Mouse (Mus musculus): Measurements from ENCODE around the gene Alad.

Gene Alad

DNA sequence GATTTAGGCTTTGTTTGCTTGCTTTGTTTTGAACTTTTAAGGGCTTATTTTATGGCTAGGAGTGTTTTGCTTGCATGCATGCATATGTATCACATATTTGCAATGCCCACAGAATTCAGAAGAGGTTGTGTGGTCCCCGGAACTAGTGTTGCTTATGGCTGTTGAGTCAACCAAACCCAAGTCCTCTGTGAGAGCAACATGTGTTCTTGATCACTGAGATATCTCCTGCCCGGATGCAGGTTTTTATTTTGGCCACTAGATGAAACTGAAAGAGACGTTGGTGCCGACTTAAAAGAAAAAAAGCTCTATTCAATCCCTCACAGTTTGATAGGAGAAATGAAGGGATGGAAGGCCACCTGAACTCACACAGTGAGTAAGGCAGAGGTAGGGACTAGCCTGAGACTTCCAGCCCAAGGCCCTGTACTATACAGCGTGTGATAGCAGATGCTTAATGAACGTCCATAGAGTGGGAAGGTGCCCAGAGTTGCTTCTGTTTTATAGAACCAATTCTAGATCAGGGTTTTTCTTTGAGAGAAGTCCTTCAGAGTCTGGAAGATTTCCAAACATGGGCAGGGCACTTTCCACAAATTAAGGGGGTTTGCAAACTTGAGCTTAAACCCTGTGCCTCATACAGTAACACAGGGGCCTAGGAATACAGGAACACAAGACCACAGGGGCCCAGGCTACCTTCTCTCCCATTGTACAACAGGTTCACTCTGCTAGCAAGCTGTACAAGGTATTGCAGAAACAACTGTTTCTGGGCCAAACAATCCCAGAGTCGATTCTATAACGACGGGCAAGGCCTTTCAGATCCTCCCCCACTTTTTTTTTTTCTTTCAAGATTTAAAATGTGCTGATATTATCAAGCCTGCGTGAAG lies 1.9 kb downstream of the Alad start:
- DNase-seq (ENCODE audit: low spot score in 2 of 2), result peak in 1 of 2 experiments; percentile 31

DNA sequence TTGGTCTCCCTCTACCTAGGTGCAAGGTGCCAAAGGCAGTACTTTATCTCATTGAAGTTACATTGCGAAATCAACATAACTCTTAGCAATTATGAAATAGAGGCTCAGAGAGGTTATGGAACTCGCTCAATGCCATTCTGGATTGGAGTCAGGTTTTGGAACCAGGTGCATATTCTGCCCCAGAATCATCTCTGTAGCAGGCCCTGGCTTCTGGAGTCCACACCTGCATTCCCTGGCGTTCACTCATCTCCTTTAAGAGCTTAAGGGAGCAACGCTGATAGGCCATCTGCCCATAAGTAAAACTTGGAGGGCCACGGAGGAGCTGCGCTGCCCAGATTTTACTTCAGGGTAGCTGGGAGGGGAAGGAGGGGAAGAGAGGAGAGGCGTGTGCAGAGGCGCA lies 2.7 kb downstream of the Alad start:
- DNase-seq (ENCODE audit: low spot score in 2 of 2), result no peak

DNA sequence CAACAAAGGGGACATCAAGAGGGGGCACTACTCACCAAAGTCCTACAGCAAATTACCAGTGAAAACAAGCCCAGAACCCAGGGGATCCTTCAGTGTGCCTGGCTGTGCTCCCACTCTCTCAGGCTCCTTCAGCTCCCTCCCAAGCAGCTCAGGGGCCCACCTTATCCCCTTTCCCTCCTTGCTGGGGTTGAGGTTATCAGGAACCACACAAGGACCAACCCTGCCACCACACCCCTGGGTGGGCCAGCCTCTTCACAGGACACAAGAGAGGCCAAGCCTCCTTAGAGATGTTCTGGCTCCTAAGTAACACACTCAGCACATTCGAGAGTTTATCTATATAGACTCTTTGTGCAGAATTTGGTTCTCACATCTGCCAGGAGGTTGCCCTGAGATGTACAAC lies 3.1 kb downstream of the Alad start:
- no peak for DNase-seq (ENCODE audit: low spot score in 2 of 2)

DNA sequence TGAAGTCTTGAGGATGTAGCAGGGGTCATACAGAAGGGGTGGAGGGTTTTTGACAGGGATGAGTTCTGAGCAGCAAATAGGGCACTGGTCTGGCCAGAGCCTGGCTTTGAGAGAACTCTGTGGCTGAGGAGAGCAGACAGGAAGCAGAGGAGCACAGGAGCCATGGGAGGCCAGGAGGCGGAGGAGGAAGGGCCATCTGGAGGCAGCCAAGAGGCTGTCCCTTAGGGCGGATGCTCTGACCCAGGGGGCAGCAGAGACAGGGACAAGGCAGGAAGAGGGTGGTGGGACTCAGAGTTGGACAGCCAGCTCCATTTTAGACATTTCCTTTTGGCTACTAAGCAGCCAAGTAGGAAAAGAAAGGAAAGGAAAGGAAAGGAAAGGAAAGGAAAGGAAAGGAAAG lies 3.6 kb downstream of the Alad start:
- DNase-seq (ENCODE audit: low spot score in 2 of 2), result no peak

DNA sequence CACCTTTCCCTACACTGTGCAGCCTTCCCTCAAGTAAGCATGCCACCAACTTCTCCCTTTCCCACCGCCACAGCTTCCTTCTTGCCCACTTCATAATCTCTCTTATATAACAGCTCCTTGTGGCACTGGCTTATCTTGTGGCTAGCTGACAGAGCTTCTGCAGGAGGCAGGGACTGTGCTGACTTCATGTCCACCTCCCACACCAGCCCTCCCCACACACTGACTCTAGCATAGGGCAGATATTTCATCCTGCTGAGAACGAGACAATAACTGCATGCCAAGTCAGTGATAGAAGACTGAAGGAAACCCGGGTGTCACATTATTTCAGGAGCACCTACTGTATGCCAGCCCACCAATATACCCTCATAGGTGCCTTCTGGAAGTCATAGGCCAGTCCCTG lies 4.2 kb downstream of the Alad start:
- no peak for DNase-seq (ENCODE audit: low spot score in 2 of 2)

DNA sequence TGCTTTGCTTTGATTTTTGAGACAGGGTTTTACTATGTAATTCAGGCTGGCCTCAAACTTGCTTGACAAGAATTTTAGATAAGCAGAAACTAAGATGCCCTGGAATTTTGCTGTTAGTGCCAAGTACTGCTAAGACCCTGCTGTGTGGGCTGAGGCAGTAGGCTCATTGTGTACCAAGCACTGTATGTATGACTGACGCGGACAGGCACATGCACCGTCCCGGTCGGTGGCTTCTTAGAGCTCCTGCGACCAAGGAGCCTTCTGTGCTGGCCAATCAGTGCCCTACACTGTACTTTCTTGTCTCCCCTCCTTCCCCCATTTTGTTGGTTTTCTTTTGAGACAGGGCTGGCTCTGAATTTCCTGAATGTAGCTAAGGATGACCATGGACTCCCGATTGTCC lies 4.7 kb downstream of the Alad start:
- DNase-seq (ENCODE audit: low spot score in 2 of 2), result no peak

DNA sequence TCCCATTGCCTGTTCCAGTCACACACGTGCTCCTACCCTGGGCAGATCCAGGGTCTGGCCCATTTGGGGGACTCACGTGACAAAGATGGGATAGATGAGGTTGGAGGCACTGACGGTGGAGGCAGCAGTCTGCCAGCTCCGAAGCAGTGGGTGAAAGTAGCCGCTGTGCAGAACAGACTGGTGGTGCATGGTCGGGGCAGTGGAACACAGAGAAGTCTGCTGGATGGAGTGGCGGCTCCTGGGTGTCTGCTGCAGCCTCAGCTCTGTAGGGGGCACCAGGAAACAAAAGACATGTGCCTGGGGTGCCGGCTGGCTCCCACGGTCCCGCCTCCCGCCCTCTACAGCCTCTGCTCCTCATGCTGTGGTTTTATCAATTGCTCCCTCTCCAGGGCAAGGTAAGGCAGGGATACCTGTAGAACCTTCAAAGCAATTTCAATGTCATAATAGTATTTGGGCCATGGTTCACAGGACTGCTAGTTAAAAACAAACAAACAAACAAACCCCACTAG lies 5.7 kb downstream of the Alad start:
- DNase-seq (ENCODE audit: low spot score in 2 of 2), result no peak

DNA sequence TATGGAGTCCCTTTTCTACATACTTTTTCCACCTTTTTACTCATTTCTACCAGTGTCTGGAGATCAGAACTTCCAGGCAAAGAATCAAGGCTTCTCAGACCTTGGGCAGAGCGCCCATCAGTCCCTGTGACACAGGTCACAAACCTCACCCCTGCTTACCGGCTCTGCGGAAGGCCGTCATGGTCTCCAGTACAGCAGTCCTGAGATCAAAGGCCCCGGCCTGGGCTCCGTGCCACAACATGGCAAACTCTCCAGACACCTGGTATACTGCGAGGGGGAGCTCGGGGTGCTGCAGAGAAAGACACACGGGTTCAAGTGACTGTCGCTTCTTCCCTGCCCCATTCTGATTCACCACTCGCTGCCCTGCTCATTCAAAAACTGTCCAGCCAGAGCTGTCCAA lies 9.8 kb downstream of the Alad start:
- no peak for DNase-seq (ENCODE audit: low spot score in 2 of 2)

DNA sequence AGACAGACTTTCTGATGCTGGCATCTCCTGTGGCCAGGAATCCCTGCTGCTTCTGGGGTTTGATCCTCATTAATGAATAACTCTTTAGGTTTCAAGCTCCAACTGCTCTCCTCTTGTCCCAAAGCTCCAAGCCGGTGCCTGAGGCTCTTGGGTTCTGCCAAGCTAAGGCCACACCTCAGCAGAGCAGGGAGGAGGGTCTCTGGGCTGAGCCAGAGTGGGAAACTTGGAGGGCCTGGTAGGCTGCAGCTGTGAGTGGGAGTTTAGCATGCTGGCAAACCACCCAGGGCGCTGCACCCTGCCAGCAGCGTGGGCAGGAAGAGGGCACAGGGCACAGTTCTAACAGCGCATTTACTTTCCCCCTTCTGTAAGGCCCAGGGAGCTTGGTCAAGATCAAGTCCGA lies 10.9 kb downstream of the Alad start:
- DNase-seq (ENCODE audit: low spot score in 2 of 2), result no peak

DNA sequence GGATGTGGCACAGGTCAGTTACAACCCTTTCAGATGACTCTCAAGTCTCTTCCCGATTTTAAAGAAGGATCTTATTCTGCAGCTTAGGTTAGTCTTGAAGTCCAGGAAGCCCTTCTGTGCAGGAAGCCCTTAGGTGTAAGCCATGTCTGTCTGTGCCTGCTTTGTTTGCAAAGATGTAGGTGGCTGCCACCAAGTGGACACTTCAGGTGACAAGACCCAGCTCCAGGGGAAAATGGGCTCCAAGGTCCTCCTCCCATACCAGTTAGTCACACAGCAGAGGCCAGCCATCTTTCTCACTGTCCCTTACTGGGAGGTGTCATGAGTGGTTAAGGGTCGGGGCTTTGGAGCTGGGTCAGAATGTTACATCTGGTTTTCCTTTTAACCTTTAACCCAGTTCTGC lies 12.9 kb downstream of the Alad start:
- DNase-seq (ENCODE audit: low spot score in 2 of 2), result peak; percentile 36 to 51

DNA sequence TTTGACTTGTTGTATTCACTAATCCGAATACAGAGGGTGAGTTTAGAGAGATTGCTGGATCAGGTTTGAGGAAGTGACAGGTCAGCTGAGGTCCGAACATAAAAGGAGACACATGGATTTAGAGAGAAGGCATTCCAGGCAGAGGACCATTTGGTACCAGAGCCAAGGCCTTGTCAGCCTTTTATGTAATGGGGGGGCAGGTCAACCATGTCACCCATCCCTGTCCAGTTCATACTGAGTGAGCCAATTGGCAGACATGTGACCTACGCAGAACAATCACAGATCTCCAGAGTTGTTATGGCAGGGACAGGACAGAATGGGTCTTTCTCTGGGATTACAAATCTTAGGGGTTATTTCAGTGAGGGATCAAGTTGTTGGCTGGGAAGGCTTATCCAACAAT lies 13.7 kb downstream of the Alad start:
- DNase-seq (ENCODE audit: low spot score in 2 of 2), result no peak

DNA sequence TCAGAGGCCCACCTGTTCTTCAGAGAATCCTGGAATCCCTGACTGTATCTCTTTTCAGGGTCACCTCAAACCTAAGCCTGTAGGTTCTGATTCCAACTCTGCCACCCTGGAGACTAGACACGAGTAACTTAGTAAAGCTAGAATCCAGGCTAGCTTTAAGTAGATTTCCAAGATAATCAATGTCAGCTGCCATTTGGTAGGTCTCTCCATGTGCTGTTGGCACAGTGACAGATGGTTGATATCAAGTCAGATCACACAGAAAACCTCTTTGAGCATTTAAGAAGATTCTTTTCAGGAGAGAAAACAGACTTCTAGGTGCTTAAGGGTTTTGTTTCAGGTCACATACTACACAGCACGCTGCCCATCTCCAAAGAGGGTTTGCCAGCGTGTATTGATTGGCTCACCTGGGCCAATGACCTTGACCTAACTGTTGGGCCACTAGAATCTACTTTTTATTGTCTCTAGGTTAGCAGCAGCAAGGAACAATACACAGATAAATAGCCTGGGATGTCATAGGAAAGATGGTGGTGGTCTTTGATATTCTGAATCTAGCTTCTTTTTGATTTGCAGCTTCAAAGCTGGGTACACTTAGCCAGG lies 16.2 kb downstream of the Alad start, which contains the start of gene Hdhd3:
Gene Hdhd3 (minus strand): TSS at position 94 of the 597 bp plus-strand sequence.
- DNase-seq (ENCODE audit: low spot score in 2 of 2), result no peak

DNA sequence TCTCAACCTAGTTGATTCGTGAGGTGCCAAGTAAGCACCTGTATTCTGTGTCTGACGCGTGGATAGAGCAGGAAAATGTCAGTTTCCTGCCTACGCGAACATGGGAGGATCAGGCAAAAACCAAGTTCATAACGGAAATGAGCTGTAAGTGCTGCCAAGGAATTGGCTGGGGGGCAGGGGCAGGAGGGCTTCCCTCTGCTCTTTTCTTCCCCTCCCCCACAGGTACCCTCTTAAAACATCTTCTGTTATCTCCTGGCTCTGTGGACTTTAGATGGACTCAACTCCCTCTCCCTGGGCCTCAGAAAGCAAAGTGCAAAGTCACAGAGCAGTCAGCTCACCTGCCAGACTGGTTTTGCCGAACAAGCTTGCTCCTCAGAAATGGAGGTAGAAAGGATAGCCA lies 16.7 kb downstream of the Alad start:
- DNase-seq (ENCODE audit: low spot score in 2 of 2), result no peak

DNA sequence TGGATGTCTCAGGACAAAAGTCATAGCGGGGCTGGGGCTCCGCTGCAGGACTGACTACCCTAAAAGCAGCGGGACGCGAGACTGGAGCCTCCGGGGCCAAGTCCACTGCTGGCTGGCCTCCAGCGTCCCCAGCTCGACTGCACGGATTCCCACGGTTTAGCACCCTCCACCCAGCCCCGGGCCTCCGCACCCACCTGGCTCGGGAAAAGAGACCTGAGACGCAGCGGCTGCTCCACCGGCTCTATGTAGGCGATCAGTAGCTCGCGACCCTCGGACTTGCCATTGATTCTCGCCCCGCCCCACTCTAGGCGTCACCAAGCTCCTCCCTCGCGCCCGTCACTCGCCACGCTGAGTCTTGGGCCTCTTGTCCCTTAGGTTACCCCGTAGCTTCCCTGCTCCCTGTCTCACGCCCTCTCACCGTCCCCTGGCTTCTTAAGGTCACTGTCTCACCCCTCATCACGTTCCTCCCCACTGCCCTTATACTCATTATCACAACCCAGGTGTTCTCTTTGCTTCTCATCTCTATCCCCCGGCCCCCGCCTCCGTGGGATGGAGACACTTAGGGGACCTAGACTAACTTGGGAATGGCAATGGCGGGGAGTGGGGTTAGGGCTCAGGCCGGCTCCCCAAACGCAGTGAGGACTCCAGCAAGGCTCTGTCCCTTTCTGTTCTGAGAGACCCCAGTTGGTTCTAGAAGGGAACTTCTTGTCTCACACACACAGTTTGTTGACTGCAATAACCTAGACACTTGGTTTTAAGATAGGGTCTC lies 17.6 kb downstream of the Alad start:
- peak; percentile 69 to 70 for DNase-seq (ENCODE audit: low spot score in 2 of 2)

DNA sequence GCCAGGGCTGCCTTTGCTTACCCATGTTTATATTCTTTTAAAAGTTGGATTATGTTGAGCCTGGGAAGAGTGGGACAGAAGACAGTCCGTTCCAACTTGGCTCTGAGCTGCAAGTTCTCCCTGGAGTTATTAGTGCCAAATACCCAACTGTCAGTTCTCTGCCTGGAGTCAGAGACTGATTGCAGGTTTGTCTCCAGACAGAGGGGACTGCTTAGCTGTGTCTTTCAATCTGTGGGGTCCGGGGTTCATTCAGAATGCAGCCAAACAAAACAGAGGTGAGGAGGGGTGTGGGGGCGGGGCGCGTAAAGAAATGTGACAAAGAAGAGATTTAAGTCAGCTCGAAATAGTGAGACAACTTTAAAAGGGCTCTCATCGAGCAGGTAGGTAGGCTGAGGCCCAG lies 18.2 kb downstream of the Alad start:
- no peak for DNase-seq (ENCODE audit: low spot score in 2 of 2)

DNA sequence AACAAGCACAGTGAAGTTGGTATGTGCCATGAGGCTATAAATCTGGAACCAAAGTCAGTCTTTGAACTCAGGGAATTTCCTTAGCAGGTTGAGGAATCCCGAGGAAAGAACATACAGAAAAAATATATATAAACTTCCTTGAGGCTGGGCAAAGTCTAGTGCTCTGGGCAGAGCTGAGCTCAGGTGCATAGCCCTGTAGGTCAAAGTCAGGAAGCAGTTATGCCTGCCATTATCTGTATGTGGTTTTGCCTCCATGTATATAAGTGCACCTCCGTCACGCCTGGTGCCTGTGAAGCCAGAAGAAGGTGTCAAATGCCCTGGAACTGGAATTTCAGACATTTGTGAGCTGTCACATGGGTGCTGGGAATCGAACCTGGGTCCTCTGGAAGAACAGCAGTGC lies 18.9 kb downstream of the Alad start:
- DNase-seq (ENCODE audit: low spot score in 2 of 2), result no peak

DNA sequence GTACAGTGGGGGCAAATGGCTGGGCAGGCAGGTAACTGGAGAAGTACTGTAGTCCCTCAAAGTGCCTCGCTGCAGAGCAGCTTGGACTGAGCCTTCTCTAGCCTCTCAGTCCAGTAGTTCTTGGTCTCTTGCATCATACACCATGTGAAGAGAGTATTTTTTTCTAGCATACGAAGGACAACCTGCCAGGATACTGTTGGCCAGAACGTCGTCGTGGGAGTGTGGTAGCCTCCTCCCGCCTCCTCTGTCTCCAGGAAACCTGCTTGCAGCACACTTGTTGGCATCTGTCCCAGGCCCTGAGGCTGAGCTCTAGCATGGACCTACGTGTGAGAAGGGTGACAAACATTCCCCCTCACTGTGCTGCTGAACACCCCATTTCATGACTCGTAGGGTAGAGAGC lies 22.9 kb downstream of the Alad start:
- no peak for DNase-seq (ENCODE audit: low spot score in 2 of 2)

DNA sequence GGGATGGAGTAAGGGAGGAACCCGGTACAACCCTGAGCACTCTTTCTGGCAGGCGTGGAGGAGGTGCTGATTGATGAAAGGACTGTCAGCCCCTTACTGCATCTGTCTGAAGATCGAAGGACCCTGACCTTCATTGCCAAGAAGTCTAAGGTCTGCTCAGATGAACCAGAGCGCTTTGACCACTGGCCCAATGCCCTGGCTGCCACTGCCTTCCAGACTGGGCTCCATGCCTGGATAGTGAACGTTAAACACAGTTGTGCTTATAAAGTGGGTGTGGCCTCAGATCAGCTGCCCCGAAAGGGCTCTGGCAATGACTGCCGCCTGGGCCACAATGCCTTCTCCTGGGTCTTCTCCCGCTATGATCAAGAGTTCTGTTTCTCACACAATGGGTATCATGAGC lies 23.8 kb downstream of the Alad start:
- no peak for DNase-seq (ENCODE audit: low spot score in 2 of 2)

DNA sequence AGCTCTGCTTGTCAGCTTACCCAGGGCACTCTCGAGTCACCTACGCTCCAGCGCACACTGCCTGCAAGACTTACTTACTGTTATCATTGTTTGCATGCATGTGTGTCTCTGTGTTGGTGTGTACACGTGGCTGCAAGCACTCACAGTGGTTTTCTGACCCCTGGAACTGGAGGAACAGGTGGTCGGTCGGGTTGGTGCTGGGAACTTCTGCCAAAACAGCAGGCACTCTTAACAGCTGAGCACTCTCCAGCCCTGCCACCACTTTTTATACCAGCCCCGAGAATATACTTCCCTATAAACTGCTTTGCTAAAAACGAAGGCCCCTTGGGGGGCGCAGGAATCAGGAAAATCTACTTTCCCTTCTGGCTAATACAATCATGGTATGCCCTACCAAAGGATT lies 25.5 kb downstream of the Alad start:
- DNase-seq (ENCODE audit: low spot score in 2 of 2), result no peak

DNA sequence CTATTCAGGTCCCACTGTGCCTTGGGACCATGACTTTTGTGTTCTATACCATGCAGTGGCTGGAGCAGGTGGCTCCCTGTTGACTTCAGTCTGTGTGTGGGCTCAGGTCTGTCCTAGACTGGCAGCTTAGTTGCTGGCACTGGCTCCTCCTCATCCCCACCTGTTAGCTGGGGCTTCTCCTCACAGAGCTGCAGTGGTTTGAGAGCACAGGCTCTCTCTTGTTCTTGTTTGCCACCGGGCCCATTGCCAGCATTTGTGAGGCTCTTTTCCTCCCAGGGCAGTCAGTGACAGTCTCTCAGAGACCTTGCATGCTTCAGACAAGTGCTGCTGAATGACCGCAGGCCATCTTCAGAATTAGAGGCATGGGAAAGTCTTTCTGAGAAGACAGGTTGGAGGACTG lies 27.0 kb downstream of the Alad start:
- no peak for DNase-seq (ENCODE audit: low spot score in 2 of 2)

DNA sequence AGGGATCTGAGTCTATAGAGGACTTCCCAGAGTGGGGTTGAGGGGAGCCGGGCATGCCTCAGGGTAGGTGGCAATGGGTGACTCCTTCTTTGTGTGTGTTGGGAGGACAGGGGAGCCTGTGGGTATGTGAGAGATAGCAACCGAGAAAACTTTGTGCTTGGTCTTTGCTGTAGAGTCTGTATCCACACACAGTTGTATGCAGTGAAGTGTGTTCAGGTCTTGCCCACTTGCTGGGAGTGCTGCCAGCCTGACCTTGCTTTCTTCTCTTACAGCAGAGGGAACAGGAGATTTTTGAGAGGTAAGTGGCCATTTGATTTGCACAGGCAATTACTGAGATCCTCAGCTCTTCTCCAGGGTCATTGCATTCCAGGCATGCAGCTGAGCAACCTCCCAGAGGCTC lies 31.8 kb downstream of the Alad start:
- no peak for DNase-seq (ENCODE audit: low spot score in 2 of 2)

DNA sequence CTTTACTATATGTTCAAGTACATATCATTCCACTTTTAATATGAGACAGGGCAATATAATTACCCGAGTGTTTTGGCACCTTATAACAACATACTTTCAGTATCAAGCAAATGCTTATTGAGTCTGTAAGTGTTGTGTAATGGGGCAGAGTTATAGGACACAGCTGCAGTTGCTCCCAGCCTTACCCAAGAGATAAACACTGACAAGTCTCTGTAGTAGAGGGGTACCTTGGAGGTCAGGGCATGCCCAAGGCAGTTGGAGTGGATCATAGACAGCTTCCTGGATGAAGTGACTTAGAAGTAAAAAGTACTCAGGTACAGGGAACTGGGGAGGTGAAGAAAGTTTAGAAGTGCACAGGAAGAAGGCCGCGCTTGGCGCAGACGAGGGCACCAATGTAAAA lies 32.5 kb downstream of the Alad start:
- no peak for DNase-seq (ENCODE audit: low spot score in 2 of 2)
